Mouse (Mus musculus): Measurements from ENCODE around the gene Ror2.

The Ror2 gene

GRCm38 (mm10) chr13:53195951-53196677 lies 89.8 kb downstream of the Ror2 start:
- DNase-seq (ENCODE audit: low read depth, low spot score) = no peak

GRCm38 (mm10) chr13:53194306-53194705 lies 91.6 kb downstream of the Ror2 start:
- no peak for DNase-seq (ENCODE audit: low read depth, low spot score)

GRCm38 (mm10) chr13:53193713-53194112 lies 92.2 kb downstream of the Ror2 start:
- no peak for DNase-seq (ENCODE audit: low read depth, low spot score)

GRCm38 (mm10) chr13:53192286-53192685 lies 93.6 kb downstream of the Ror2 start:
- DNase-seq (ENCODE audit: low read depth, low spot score) = no peak

- no peak for DNase-seq (ENCODE audit: low read depth, low spot score)
These were observed 94.3 kb downstream of the Ror2 start for GRCm38 (mm10) chr13:53191657-53192056.

- DNase-seq (ENCODE audit: low read depth, low spot score) = no peak
These were observed 97.0 kb downstream of the Ror2 start for GRCm38 (mm10) chr13:53188935-53189334.

- no peak for DNase-seq (ENCODE audit: low read depth, low spot score)
These were observed 101.1 kb downstream of the Ror2 start for GRCm38 (mm10) chr13:53184858-53185257.

GRCm38 (mm10) chr13:53184149-53184548 lies 101.8 kb downstream of the Ror2 start:
- DNase-seq (ENCODE audit: low read depth, low spot score) = no peak

GRCm38 (mm10) chr13:53183161-53183577 lies 102.8 kb downstream of the Ror2 start:
- DNase-seq (ENCODE audit: low read depth, low spot score) = no peak

- DNase-seq (ENCODE audit: low read depth, low spot score) = no peak
These were observed 107.3 kb downstream of the Ror2 start for GRCm38 (mm10) chr13:53178594-53178993.

GRCm38 (mm10) chr13:53178171-53178570 lies 107.8 kb downstream of the Ror2 start:
- no peak for DNase-seq (ENCODE audit: low read depth, low spot score)

GRCm38 (mm10) chr13:53177424-53177718 lies 108.6 kb downstream of the Ror2 start:
- DNase-seq (ENCODE audit: low read depth, low spot score) = no peak

GRCm38 (mm10) chr13:53176695-53177423 lies 109.1 kb downstream of the Ror2 start:
- DNase-seq (ENCODE audit: low read depth, low spot score) = no peak

GRCm38 (mm10) chr13:53175041-53175440 lies 110.9 kb downstream of the Ror2 start:
- no peak for DNase-seq (ENCODE audit: low read depth, low spot score)

- DNase-seq (ENCODE audit: low read depth, low spot score) = no peak
These were observed 122.3 kb downstream of the Ror2 start for GRCm38 (mm10) chr13:53163671-53164070.

- DNase-seq (ENCODE audit: low read depth, low spot score) = no peak
These were observed 122.9 kb downstream of the Ror2 start for GRCm38 (mm10) chr13:53163060-53163459.

- no peak for DNase-seq (ENCODE audit: low read depth, low spot score)
These were observed 126.4 kb downstream of the Ror2 start for GRCm38 (mm10) chr13:53159501-53159900.

GRCm38 (mm10) chr13:53158405-53159005 lies 127.4 kb downstream of the Ror2 start:
- DNase-seq (ENCODE audit: low read depth, low spot score) = no peak

GRCm38 (mm10) chr13:53156911-53157310 lies 129.0 kb downstream of the Ror2 start:
- no peak for DNase-seq (ENCODE audit: low read depth, low spot score)

- no peak for DNase-seq (ENCODE audit: low read depth, low spot score)
These were observed 129.6 kb downstream of the Ror2 start for GRCm38 (mm10) chr13:53156282-53156681.

- DNase-seq (ENCODE audit: low read depth, low spot score) = no peak
These were observed 140.4 kb downstream of the Ror2 start for GRCm38 (mm10) chr13:53145511-53145910.

- no peak for DNase-seq (ENCODE audit: low read depth, low spot score)
These were observed 142.8 kb downstream of the Ror2 start for GRCm38 (mm10) chr13:53143076-53143475.

GRCm38 (mm10) chr13:53142268-53142667 lies 143.7 kb downstream of the Ror2 start:
- no peak for DNase-seq (ENCODE audit: low read depth, low spot score)

All from WW6 (cell line).